Mouse (Mus musculus) spleen, postnatal 36 days (tissue): Measurements from ENCODE around the gene Cyct.

ENCODE experiments used
- DNase-seq, 2 experiments: peaks; one replicate each; pipeline ENCODE4 v3.0.0; 2022; ENCODE audit warnings: low spot score in 2 of 2, mixed read lengths in 1 of 2

The Cyct gene

GRCm38 (mm10) chr2:76338215-76339156 is 21.8 kb downstream of the Cyct start, which contains the start of gene Pde11a:
Gene Pde11a, minus strand, starts transcription at chr2:76338774.
- no peak for DNase-seq

GRCm38 (mm10) chr2:76334596-76334995 is 25.7 kb downstream of the Cyct start:
- DNase-seq, result no peak

GRCm38 (mm10) chr2:76332161-76332805 is 28.0 kb downstream of the Cyct start:
- DNase-seq, result no peak

- no peak for DNase-seq
Measured at GRCm38 (mm10) chr2:76330081-76330480, 30.2 kb downstream of the Cyct start.

- DNase-seq, result no peak
Measured at GRCm38 (mm10) chr2:76326161-76326560, 34.1 kb downstream of the Cyct start.

GRCm38 (mm10) chr2:76324463-76324862 is 35.8 kb downstream of the Cyct start:
- DNase-seq, result no peak

- no peak for DNase-seq
Measured at GRCm38 (mm10) chr2:76323185-76323875, 36.9 kb downstream of the Cyct start.

- no peak for DNase-seq
Measured at GRCm38 (mm10) chr2:76320336-76320735, 39.9 kb downstream of the Cyct start.

GRCm38 (mm10) chr2:76319231-76319630 is 41.0 kb downstream of the Cyct start:
- DNase-seq, result no peak
